Mouse (Mus musculus) thymus, adult 2 months (tissue): ENCODE data around the gene Palm2.

ENCODE experiments used
- CTCF ChIP-seq: fragments of 200-500 bp; IDR thresholded peaks from 2 replicates; pipeline ENCODE4 v1.5.1; 2012; ENCODE audit warnings: mild to moderate bottlenecking, control low read depth, low read length, moderate library complexity, borderline replicate concordance; ENCODE audit not compliant: control insufficient read depth, poor library complexity, insufficient read depth; ENCODE audit errors: extremely low read depth
- POLR2A ChIP-seq: fragments of 200-500 bp; IDR thresholded peaks from 2 replicates; pipeline ENCODE4 v1.6.1; 2012; ENCODE audit warnings: mild to moderate bottlenecking, low read length, control low read depth, moderate library complexity; ENCODE audit not compliant: control insufficient read depth, poor library complexity, insufficient read depth; ENCODE audit errors: extremely low read depth

DNA sequence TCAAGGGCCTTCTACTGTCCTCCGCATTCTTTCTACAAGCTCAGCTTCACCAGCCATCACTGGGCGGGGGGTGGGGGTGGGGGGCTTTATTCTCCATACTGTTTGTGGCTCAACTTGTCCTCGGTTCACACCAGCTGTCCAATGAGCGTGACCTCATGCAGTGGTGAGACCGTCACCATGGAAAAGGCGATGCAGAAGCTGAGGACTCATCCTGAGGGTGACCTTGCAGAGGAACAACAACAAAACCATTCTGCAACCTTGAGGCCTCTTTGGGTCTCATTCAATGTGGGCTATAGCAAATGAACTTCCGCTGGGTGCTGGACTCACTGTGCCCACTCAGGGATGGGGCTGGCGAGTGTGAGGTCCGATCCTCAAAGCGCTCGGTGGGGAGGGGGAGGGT lies 317.5 kb downstream of the Palm2 start:
- TF ChIP-seq POLR2A, result no peak
- no peak for TF ChIP-seq CTCF
